Mouse (Mus musculus) cerebellum, postnatal 4 days (tissue): ENCODE results near the gene Fkbp2.
"Not testable (repeated sequence)": the region's sequence is repeated elsewhere in the genome, so short reads cannot be mapped to it uniquely, and the experiment has no call there.

Source experiments
- DNase-seq, 2 experiments: peaks; one replicate each; pipeline ENCODE4 v3.0.0; 2022; ENCODE audit warnings: low spot score in 2 of 2, mixed read lengths in 1 of 2

The Fkbp2 gene

DNA sequence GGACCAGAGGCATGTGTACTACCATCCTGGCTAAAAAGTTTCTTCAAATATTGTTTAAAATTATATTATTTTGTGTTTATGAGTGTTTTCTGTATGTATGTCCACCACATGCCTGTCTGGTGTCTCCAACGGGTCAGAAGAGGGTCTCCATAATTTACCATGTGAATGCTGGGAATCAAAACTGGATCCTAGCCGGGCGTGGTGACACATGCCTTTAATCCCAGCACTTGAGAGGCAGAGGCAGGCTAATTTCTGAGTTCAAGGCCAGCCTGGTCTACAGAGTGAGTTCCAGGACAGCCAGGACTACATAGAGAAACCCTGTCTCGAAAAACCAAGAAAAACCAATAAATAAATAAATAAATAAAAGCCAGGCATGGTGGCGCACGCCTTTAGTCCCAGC, 10.9 kb upstream of the Fkbp2 start:
- DNase-seq: not testable (repeated sequence)

DNA sequence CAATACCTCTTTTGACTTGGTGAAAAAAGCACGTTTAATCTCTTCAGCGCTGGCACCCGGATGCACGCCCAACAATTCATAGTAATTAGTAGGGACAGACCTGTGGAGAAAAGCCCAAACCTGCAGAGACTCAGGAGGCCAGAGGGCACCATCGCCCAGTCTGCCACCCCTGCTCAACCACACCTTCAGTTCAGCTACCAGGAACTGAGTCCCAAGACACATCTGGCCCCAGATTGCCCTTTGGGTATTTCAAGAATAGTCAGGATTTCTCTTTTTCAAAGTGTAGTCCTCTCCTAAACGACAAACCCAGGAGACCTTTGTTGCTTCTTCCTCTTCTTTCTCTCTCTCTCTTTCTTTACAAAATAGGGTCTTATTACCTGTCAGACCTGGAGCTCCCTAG, 10.4 kb upstream of the Fkbp2 start:
- DNase-seq: no peak

DNA sequence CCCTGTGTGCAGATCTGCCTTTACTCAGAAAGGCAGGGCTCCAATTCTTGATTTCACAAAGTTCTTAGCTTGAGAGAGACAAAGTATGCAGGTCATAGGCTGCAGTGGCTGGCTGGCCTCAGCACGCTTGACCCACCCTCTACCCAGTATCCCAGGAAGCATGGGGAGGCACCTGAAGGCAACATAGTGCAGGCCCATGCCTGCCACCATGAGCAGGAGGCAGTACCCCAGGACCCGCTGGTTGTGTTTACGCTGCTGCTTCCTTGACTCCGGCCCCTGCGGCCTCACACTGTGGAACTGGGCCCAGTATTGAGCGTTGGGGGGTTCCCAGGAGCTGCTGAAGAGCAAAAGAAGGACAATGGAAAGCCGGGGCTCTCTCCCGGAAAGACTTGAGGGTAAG, 8.9 kb upstream of the Fkbp2 start:
- no peak for DNase-seq

DNA sequence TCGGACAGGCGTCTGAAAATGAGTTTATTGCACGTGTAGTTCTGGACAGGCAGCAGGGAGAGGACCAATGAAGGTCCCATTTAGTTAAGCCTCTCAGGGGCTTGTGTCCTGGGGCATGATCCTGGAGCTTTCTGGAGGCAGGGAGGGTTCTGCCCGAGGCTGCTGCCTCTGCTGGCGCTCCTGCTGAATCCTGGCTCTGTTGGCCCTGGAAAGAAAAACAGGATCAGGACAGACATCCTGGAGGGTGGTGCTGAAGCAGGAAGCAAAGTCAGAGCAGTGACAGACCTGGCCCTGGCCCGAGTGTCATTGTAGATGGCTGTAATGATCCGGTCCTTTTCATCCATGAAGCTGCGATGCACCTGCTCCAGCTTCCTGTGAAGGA, 7.6 kb upstream of the Fkbp2 start:
- no peak for DNase-seq

DNA sequence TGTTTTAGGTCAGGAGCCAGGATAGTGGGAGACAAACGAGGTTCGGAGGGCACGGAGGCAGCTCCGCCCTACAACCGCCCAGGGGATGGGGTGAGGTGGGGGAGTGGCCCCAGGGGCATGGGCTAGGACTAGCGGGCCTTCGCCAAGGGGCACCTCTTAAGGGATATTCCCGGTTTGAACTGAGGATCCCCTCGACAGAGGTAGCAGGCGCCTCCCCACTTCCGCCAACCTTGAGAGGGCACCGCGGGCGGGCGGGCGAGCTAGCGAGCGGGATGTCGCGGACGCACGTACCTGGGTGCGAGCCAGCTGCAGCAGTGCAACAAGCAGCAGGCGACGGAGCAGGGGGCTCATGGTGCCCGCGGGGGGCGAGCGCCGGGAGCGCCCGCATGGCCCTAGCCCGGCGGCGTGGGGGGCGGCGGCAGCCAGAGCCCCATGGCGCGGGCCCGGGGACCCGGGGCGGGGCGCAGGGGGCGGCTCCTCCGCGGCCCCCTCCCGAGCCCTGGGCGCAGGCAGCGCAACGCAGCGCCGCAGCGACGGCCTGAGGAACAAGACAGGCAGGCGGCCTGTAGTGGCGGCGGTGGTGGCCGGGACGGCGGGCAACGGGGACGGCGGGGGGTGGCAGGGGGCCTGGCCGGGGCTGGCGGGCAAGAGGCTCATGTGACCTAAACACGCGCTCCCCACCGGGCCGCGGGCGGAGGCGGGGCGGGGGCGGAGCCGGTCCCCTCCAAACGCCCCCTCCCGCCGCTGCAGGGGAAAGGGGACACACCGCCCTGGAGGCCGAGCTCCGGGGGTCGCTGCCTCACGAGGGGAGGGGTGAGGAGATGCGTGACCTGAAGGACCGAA, 7.0 kb upstream of the Fkbp2 start, which contains the start of gene Vegfb:
Gene Vegfb (minus strand): TSS at position 591 of the 843 bp plus-strand sequence.
- peak in 1 of 2 experiments; percentile 57 for DNase-seq

DNA sequence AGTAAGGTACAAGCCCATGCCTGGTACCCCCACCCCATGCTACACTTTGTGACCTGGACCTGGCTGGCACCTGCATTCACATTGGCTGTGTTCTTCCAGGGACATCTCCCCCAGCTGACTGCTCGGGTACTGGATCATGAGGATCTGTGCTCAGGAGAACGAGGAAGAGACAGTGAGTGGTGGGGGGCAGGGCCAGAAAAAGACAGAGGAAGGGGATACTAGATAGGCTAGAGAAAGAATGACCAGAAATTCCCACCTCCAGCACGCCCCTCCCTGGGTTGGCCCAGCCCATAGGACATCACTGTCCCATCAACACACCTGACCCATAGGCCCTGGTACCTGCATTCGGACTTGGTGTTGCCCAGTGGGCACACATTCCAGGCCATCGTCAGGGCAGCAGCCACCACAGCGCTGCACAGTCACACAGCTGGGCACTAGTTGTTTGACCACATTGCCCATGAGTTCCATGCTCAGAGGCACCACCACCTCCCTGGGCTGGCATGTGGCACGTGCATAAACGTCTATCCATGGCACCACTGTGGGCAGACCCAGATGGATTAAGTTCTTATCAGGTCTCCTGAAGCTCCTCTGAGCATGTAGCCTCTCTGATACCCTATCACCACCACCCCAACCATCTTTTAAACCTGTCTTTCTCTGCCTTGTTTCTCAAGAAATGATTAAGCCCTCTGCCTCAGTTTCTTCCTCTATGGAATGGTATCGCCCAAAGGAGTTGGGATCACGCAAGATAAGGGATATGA, 5.8 kb upstream of the Fkbp2 start:
- DNase-seq: no peak

DNA sequence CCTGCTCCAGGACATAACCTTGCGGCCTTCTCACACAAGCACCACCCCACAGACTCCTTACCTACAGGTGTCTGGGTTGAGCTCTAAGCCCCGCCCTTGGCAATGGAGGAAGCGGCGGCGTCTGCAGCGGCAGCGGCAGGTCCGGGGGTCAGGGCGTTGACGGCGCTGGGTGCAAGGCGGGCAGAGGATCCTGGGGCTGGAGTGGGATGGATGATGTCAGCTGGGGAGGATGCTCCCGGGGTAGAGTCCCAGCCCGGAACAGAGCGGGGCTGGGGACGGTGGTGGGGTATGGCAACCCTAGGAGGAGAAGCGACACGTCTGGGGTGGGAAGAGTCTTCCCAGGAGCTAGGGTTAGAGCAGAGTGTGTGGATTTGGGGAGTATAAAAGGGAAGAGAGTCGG, 5.0 kb upstream of the Fkbp2 start:
- DNase-seq: no peak

DNA sequence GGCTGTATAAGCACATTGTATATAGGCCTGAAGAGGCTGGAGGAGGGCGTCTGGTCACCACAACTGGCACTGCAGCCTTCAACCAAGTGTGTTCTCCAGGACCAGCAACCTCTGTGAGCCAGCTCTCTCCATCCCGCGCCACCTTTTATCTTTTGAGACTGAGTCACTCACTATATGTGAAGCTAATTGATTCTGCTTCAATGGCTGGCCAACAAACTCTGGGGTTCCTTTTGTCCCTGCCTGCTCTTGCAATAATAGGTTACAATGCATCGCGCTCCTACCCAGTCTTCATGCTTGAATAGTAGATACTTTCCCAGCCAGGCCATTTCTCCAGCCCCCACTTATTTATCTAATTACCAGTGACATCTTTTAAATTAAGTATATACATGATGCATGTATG, 3.3 kb upstream of the Fkbp2 start:
- no peak for DNase-seq

DNA sequence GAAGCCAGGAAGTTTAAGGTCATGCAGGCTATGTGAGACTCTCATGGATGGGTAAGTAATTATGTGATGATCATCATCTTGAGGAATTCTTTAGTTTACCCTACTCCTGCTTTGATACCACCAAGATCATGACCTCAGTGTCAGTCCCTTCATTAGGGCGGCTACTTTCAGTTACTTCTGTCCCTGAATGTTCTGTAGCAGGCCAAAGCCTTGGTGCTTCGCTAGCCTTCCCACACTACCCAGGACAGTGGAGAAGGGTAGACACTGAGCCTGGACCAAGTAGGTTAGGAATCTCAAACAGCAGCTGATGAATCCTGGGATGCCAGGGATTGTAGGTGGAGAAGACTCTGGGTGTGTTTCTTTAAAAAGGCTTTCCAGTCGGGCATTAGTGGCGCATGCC, 1.2 kb upstream of the Fkbp2 start:
- no peak for DNase-seq

DNA sequence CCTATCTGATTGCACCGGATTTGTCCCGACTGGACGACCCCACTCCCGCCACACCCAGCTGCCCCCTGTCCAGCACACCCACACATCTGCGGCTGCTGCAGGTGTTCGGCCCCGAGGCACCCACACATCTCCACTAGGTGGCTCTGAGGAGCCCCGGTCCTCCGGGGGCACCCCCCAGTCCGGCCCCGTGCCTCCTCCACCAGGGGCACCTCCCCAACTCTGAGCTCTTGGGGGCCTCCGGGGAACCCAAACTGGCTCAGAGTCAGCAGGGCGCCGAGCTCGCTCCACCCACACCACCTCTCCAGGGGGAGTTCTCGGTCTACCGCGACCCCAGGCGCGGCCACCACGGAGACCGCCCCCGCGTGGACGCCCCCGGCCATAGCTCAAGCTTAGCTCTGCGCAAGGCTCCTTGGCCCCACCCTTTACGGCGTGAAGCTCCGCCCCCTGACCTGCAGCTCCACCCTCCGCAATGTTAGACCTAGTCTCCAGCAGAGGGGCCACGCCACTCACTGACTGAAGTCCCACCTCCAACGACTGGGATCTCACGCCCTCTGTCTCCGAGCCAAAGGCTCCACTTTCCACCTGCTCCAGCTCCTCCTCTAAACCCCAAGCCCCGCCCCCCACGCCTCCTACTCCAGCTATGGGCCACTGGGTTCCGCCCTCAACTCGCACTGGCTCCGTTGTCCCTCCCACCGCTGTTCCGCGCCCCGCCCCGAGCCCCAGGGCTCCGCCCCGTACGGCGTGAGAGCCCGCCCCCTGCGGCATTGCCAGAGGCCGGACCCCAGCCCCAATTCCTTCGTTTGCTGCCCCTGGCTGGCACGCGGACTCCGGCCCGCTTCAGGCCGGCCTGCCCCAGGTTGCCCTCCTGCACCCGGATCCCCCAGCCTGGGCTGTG, 568 bp downstream of the Fkbp2 start:
- DNase-seq: peak; percentile 99

DNA sequence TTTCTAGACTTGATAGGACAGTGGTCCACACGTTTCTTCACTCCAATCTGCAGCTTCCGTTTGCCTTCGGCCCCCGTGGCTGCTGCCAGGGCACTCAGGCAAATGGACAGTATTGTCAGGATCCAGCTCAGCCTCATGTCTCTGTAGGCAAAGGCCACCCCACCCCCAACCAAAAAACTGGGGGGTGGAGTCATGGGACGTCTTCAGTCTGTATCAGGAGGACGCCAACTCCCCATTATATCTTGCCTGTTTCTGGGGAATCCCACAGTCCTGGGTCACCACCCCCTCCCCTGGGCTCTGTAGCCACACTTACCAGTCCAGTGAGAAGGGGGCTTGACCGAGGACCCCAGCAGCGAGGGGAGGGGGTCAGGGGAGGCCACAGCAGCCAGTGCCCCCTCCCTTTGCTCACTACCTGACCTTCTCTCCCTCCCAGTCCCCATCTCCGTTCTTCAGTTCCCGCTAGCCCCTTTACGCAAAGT, 1.3 kb downstream of the Fkbp2 start:
- DNase-seq: no peak

DNA sequence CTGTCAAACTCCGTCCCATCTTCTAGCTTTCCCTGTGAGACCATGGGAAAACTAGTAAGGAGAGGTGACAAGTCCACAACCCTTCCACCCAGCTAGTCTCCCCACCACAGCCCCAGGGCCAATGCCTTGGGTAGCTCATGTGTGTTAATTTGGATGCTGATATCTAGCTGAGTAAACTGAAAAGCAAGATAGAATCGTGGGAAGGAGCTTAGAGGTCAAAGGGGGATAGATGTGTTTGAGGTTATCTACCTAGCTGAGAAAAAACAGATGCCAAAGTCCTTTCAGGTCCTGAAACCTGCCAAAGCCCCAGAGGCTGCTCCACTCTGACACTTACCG, 1.7 kb downstream of the Fkbp2 start:
- DNase-seq: no peak

DNA sequence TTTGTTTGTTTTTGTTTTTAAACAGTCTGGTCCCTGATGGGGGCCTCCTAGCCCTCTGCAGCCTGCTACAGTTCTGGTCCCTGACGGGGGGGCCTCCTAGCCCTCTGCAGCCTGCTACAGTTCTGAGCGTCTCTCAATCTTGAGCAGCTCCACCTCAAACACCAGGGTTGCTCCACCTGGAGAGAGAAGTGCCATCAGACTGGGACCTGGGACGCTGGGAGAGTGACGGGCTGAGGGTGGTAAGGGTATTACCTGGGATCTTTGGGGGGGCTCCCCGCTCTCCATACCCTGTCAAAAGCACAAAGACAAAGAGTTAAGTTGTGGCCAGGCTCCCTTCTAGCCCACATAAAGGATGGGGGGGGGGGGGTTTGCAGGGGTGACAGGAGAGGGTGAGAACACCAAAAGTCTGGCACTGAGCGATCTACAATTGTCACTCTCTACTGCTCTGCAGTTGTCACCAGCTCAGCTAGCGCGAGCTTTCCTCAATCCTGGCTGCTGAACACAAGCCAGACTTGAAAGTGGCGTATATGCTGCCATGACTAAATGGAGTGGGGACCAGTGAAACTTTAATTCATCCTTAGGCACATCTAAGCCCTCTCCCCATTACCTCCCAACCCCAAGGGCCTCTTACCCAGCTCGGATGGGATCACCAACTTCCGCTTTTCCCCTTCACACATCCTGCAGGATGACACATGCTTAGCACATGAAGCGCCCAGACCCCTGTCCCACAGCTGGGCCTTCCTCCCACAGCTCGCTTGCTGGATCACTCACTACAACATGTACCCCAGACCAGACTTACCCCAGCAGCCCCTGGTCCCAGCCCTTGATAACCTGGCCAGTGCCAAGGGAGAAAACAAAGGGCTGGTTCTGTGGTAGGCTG, 2.3 kb downstream of the Fkbp2 start:
- no peak for DNase-seq

DNA sequence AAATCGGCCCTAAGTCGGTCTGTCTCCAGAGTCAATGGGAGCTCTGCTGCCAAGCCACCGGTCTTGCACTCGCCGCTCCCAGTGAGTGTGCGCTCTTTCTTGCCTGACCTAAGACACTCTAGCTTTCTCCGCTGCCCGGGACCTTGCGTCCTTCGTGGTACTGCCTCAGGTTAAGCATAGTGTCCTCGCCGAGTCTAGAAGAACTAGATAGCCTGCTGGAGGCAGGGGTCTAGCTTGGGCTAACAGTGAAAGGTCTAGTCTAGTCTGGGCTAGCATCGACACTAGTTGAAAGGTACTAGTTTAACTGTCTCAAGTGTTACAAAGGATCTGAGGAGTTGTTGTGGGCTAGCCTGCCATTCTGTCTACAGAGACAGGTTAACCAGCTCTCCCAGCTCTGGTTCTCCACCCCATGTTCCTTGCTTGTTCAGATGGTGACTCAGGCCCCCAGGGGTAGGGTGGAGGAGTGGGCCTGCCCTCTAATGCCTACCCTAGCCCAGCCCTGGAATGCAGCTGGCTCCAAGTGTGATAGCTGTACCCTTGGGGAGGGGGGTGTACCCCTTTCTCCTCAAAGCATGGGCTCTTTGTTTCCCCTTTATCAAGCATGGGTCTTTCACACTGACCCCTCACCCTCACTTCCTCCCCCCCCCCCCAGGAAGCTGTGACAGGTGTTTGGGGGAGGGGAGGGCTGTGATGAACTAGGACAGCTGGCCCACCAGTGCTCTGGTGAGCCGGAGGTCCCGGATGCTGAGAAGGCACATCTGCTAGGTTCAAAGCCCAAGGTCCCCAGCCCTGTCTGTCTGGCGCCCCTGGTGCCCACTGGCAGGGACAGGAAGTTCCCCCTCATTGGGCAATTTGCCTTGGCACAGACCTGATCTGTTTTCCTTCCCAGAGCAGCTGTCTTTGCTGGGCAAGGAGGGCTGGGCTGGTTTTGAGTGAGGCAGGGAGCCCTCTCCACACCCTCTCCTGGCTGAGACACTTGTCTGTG, 4.5 kb downstream of the Fkbp2 start, which contains the start of gene Plcb3:
Gene Plcb3 (minus strand): TSS at position 934 of the 985 bp plus-strand sequence.
- peak in 1 of 2 experiments; percentile 83 for DNase-seq

DNA sequence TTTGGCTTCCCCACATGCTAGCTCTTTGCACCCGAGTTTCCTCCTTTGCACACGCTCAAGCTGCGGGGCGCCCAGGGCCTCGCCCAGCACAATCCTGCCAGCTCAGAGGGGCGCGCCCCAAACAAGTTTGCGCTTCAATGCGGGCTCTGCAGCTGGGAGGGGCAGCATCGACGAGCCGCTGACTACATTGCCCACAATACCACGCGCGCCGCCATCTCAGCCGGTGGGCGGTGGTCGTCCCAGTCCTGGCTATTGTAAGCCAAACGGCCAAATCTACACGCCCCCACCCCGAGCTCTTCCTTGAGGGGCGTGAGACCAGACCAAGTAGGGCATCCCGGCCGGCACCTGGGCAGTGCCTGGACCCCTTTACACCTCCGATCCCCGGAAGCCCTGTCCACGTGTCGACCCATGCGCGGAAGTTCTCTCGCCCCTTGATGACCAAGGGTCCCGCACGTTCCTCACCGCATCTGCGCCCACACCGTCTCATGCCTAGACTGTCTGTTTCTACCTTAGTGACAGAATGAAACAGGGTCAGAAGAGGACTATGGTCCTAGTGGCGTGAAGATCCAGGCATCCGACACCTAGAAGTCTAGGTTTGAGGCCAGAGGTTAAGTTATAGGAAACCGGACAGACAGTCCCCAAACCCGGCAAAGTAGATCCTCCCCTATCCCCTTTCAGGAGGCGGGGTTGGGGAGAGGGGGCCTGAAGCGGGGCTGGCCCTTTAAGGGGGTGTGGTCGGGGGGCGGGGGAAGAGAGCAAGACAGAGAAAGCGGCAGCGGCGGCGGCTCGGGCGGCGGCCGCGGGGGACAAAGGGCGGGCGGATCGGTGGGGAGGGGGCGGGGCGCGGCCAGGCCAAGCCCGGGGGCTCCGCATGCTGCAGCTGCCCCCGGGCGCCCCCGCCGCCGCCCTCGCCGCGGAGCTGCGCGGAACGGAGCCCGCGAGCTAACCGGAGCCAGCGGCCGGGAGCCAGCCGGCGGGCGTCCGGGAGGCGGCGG, 5.8 kb downstream of the Fkbp2 start, which contains the start of gene Ppp1r14b:
Gene Ppp1r14b (plus strand): TSS at position 758 of the 995 bp plus-strand sequence.
- DNase-seq: peak in 1 of 2 experiments; percentile 82

DNA sequence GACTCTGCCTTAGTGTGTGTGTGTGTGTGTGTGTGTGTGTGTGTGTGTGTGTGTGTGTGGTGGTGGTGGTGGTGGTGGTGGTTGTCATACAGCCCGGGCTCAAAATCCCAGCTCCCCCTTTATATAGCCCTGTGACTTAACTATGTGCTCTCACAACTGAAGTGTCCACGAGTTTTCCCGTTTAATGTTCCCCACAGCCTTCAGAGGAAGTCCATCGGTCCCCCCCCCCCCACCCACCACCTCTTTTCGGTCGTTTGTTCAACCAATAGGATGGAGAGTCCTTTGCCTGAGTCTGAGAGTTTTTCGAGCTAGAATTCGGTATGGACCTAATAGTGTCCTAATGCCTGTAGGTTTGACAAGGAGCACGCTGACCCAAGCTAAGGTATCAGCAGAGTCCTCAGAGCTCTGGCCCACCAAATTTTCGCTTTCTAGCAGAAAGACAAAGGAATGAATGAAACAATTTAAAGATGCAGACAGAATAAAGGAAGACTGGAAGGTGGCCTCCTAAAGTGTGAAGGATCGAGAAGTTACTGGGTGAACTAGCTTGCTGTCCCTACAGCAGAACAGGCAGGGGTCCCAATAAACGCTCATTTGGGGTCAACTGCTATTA, 6.6 kb downstream of the Fkbp2 start:
- DNase-seq: no peak

DNA sequence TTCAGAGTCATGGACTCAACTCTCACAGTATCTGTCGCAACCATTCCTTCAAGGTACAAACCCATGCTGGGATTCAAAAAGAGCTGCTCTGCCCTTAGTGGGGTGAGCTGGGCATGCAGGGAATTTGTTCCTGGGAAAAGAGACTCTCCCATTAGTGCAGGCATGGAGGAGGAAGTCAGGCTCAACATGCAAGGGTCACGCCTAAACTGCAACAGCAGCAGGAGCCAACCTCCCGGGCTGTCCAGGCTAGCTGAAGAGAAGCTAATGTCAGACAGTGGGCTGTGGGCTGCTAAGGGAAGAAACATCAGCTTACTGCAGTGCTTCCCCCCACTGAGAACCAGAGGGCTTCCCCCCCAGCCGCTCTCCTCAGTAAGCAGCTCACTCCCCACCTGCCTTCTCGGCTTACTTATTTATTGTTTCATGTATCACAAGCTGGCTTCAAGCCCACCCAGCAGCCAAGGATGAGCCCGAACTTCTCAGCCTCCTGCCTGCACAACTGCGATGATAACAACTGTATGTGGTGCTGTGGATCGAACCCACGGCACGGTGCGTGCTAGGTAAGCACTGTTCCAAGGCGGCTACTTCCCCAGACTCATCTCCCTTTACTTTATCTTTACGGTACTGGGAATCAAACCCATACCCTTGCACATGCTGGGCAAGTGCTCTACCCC, 7.9 kb downstream of the Fkbp2 start:
- DNase-seq: no peak
